8 mouse cellular contexts compared by ENCODE assay signal in genomic region chr2:3964351-3964750, GRCm38 (mm10). TPM values are rescaled to one million over a fixed set of nuclear protein-coding genes. Genes with fewer than 3 reads are reported as not detected.
DNase-seq lines count a peak whose midpoint lies in the region; ATAC-seq and TF ChIP-seq lines count a peak whose summit lies in the region.

No protein-coding gene starts in this region.

- no peaks in the 10 kb centered on the region for H3K27me3 ChIP-seq in kidney, embryonic 14.5 days (ENCODE audit: control insufficient read depth, insufficient read depth, low read length)
- no peaks in the 10 kb centered on the region for H3K27me3 ChIP-seq in heart, postnatal 0 days (ENCODE audit: control insufficient read depth, insufficient read depth, low read length)

- no peak overlapping the region for H3K27ac ChIP-seq in kidney, embryonic 14.5 days (ENCODE audit: low read depth, low read length)
- H3K27ac ChIP-seq in heart, postnatal 0 days (ENCODE audit: low read depth): no peak overlapping the region

- no peaks in the 10 kb centered on the region for H3K36me3 ChIP-seq in kidney, embryonic 14.5 days (ENCODE audit: control insufficient read depth, insufficient read depth, low read length)
- H3K36me3 ChIP-seq in heart, postnatal 0 days (replicated peaks; ENCODE audit: control insufficient read depth, insufficient read depth, low read length): no peaks in the 10 kb centered on the region

- WGBS in kidney, embryonic 14.5 days: 92% methylated on average over 4 of the region's 4 CpGs
- 87% methylated on average over 4 of the region's 4 CpGs for WGBS in heart, postnatal 0 days

- H3K4me1 ChIP-seq in kidney, embryonic 14.5 days (ENCODE audit: control insufficient read depth, insufficient read depth, low read length): no peaks in the 10 kb centered on the region
- no peaks in the 10 kb centered on the region for H3K4me1 ChIP-seq in heart, postnatal 0 days (ENCODE audit: control insufficient read depth, insufficient read depth)

- intact Hi-C loops in gastrocnemius, postnatal 14 days (cut with DNase I; ENCODE audit: low total_unique reads): no loop called here

- H3K4me2 ChIP-seq in kidney, embryonic 14.5 days (replicated peaks; ENCODE audit: low read depth, low read length): no peak overlapping the region
- H3K4me2 ChIP-seq in heart, postnatal 0 days (ENCODE audit: low read depth, low read length): no peak overlapping the region

- no peak for TF ChIP-seq CTCF in heart, postnatal 0 days (IDR thresholded peaks at IDR 0.05; ENCODE audit: low read depth)

- DNase-seq in kidney, adult 11 months: no peak
- DNase-seq in heart, postnatal 0 days (ENCODE audit: low spot score): peak; percentile 82
- DNase-seq in mesoderm, embryonic 11.5 days (ENCODE audit: low read depth, low spot score): peak; percentile 73
- no peak for DNase-seq in frontal cortex, postnatal 25 days (ENCODE audit: low spot score in 2 of 2)
- no peak for DNase-seq in gastrocnemius, postnatal 14 days
- DNase-seq in right cerebral cortex, adult 2 months (ENCODE audit: low spot score in 2 of 2): no peak

- no peak overlapping the region for H3K9ac ChIP-seq in kidney, embryonic 14.5 days (ENCODE audit: low read depth, low read length)
- H3K9ac ChIP-seq in heart, postnatal 0 days (replicated peaks; ENCODE audit: low read depth, low read length): no peak overlapping the region

- peaks cover 2% of the 10 kb centered on the region; the same call in 1 of the 2 replicates for H3K9me3 ChIP-seq in kidney, embryonic 14.5 days (ENCODE audit: control insufficient read depth, low read length)
- H3K9me3 ChIP-seq in heart, postnatal 0 days (replicated peaks; ENCODE audit: control insufficient read depth, low read length): no peaks in the 10 kb centered on the region

- no peak for TF ChIP-seq EP300 in heart, postnatal 0 days (IDR thresholded peaks at IDR 0.05; ENCODE audit: low read depth)

- ATAC-seq in kidney, embryonic 14.5 days (ENCODE audit: low FRiP score, low TSS enrichment): peak; percentile 100
- ATAC-seq in activated CD4-positive, CD25-positive, alpha-beta regulatory T cell, adult 4 months: peak; percentile 76
- peak; percentile 100 for ATAC-seq in heart, postnatal 0 days (ENCODE audit: insufficient read depth, low read depth)

- H3K4me3 ChIP-seq in kidney, embryonic 14.5 days (ENCODE audit: low read length): no peak overlapping the region
- no peak overlapping the region for H3K4me3 ChIP-seq in heart, postnatal 0 days (ENCODE audit: low read depth, low read length)

RNA-seq across cellular contexts. Expression of gene Frmd4a, which starts 53.2 kb away (rescaled TPM):
- 28.6 and 39.2 TPM in 2 replicates for polyA plus RNA-seq in kidney, embryonic 14.5 days (2014; fragmentation: Nextera tagmentation; extraction: Ambion mirVana)
- 1 to 10 TPM in 1 of 2 experiments, under 1 TPM in 1; 0.61 to 1.2 TPM for polyA plus RNA-seq in activated CD4-positive, CD25-positive, alpha-beta regulatory T cell, adult 4 months (2017; shearing (Covaris generic))
- total RNA-seq in heart, postnatal 0 days (2014; rRNA removed; ENCODE audit: low replicate concordance): 25.2 and 44.1 TPM in 2 replicates
- 10.5 and 11.9 TPM in 2 replicates for polyA plus RNA-seq in heart, postnatal 0 days (2015; fragmentation: Nextera tagmentation; extraction: Ambion mirVana)
- total RNA-seq in gastrocnemius, postnatal 14 days (2021): 10 to 100 TPM; 10.8 to 14.2 TPM

Comparison
In these comparisons a context has a peak if more than half of its experiments do, and no peak if none do; other contexts are left out.
1. DNase-seq: peak in heart, postnatal 0 days (single experiment) and mesoderm, embryonic 11.5 days (single experiment); none in kidney, adult 11 months (single experiment), frontal cortex, postnatal 25 days (0 of 2), gastrocnemius, postnatal 14 days (single experiment) and right cerebral cortex, adult 2 months (0 of 2).
2. Peak in every context shown above with its lines, with median percentiles within 50 percentile points of each other: ATAC-seq.